Mouse (Mus musculus) lung, postnatal 0 days (tissue): ENCODE data around the gene Acly.

ENCODE experiments used
- CTCF ChIP-seq: IDR thresholded peaks from 2 replicates; pipeline ENCODE4 v1.5.1; 2016; ENCODE audit warnings: antibody characterized with exemption, mild to moderate bottlenecking
- EP300 ChIP-seq: IDR thresholded peaks from 2 replicates; pipeline ENCODE4 v1.6.1; 2016; ENCODE audit warnings: antibody characterized with exemption, mild to moderate bottlenecking, control low read depth

DNA sequence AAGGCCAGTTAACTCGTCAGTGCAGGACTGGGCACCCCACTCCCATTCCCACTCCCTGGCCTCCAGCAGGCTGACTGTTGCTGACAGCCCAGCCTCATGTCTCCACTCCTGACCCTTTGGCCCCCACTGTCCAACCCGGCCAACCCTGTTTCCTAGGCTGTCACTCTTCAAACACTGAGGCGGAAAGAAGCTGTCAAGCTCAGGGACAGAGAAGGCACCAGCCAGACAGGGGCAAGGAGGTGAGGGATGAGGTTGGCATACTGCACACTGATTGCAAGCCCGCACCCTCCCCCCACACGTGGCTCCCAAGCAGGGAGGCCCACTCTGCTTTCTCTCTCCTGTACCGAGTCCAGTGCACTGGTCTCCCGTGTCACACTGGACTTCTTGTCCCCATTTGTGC is 8.6 kb downstream of the Acly start:
- TF ChIP-seq CTCF (no peak), EP300 (no peak)
